Mouse (Mus musculus) liver, embryonic 14.5 days (tissue): ENCODE results near the gene Carmil1. TPM values are rescaled to one million over a fixed set of nuclear protein-coding genes. Genes with fewer than 3 reads are reported as not detected.

ENCODE experiments used
- ATAC-seq: fragments of 200-750 bp; cut with Nextera tagmentation; 2 replicates; pipeline ENCODE4 v1.8.0; 2017; ENCODE audit warnings: moderate number of reproducible peaks, mild to moderate bottlenecking, moderate library complexity; ENCODE audit not compliant: insufficient read depth
- DNase-seq, 3 experiments: peaks; one replicate each; pipeline ENCODE4 v3.0.0-alpha.2; 2012 to 2013; ENCODE audit warnings: low read depth in 3 of 3, low spot score in 3 of 3
- H3K27ac ChIP-seq: fragments of 300-500 bp; sonication (generic); 2 replicates; pipeline ENCODE4 v1.5.1; 2014; ENCODE audit warnings: moderate library complexity, mild to moderate bottlenecking, control low read depth, inconsistent platforms
- H3K27me3 ChIP-seq: fragments of 300-500 bp; sonication (generic); 2 replicates; pipeline ENCODE4 v1.6.1; 2014; ENCODE audit warnings: mild to moderate bottlenecking, low read length, moderate library complexity; ENCODE audit not compliant: control insufficient read depth, insufficient read depth
- H3K36me3 ChIP-seq: fragments of 300-500 bp; sonication (generic); replicated peaks from 2 replicates; pipeline ENCODE4 v1.6.1; 2014; ENCODE audit warnings: low read depth; ENCODE audit not compliant: control insufficient read depth, insufficient read depth
- H3K4me1 ChIP-seq, 2 experiments: fragments of 200-500 bp in 1 of 2; fragments of 300-500 bp in 1 of 2; sonication (generic) in 1 of 2; replicated peaks; 2 replicates each; pipeline ENCODE4 v1.6.1; 2012 to 2014; ENCODE audit warnings: antibody characterized with exemption in 1 of 2, inconsistent platforms in 1 of 2, low read length in 1 of 2; ENCODE audit not compliant: control insufficient read depth in 2 of 2, insufficient read depth in 2 of 2
- H3K4me2 ChIP-seq: fragments of 300-500 bp; sonication (generic); 2 replicates; pipeline ENCODE4 v1.6.1; 2014; ENCODE audit warnings: low read depth, mild to moderate bottlenecking, control low read depth, moderate library complexity
- H3K4me3 ChIP-seq, 2 experiments: fragments of 200-500 bp in 1 of 2; fragments of 300-500 bp in 1 of 2; sonication (generic) in 1 of 2; 2 replicates each; pipeline ENCODE4 v1.5.1; 2012 to 2014; ENCODE audit warnings: low read depth in 2 of 2, low read length in 2 of 2, mild to moderate bottlenecking in 2 of 2, control low read depth in 1 of 2, inconsistent platforms in 1 of 2, moderate library complexity in 1 of 2; ENCODE audit not compliant: insufficient read depth in 1 of 2
- H3K9ac ChIP-seq: fragments of 300-500 bp; sonication (generic); replicated peaks from 2 replicates; pipeline ENCODE4 v1.6.1; 2014; ENCODE audit warnings: mild to moderate bottlenecking, control low read depth, moderate library complexity
- H3K9me3 ChIP-seq: fragments of 300-500 bp; sonication (generic); 2 replicates; pipeline ENCODE4 v1.6.1; 2016; ENCODE audit warnings: low read length, mixed read lengths; ENCODE audit not compliant: control insufficient read depth
- CTCF ChIP-seq: IDR thresholded peaks from 2 replicates; pipeline ENCODE4 v1.5.1; 2016; ENCODE audit warnings: antibody characterized with exemption, low read depth, control low read depth
- EP300 ChIP-seq: IDR thresholded peaks from 2 replicates; pipeline ENCODE4 v1.6.1; 2016; ENCODE audit warnings: antibody characterized with exemption, low read depth
- WGBS: fragments of 180-500 bp; shearing (Covaris S2); extraction: QIAGEN DNeasy Blood & Tissue Kit; methylation state at CpG from one replicate; pipeline ENCODE4 v1.1.7; 2014; ENCODE audit not compliant: insufficient replicate concordance; 5-methylcytosine and 5-hydroxymethylcytosine counted together
- polyA plus RNA-seq, 2 experiments: library from polyadenylated mRNA; depleted of rRNA in 1 of 2; stranded (reverse) in 1 of 2; unstranded in 1 of 2; fragments of >200 nt; fragmentation: Nextera tagmentation in 1 of 2; extraction: Ambion mirVana in 1 of 2; gene quantifications; 2 replicates each; pipeline versions ENCODE4 v1.2.1 to v1.2.3; 2012 to 2014

Carmil1 gene
- polyA plus RNA-seq, 2 experiments: 1.8 to 4.2 TPM

DNA sequence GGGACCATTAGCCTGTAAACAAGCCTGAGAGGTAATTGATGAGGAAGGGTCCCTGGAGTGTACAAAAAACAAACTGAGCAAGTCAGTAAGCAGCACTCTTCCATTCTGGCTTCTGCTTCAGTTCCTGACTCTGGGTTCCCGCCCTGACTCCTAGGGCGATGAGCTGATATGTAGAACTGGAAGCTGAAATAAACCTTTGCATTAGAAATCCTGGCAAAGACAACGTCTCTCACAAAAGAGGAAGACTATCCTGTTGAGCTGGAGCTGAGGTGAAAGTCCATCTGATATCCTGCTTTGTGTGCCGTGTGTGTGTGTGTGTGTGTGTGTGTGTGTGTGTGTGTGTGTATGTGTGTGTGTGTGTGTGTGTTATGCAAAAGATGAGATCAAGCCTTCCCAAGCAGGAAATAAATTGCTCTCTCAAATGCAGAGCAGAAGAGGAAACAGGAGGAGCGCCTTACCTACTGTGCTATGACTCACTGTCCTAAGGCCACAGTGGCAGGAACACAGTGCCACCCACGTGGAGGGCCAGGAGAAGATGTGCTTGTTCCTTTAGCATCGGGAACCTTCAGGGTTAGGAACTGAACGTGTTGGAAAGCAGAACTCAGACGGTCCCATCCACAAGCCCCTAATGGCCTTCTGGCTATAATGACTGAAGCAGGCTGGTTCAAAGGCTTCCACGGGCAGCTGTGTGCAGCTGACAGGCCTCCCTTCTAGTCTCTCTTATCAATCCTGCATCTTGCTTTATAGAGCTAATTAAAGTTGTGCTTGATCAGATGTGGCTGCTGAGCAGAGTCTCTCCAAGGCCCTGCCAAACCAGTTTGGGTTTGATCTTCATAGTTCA, 19.6 kb downstream of the Carmil1 start:
- H3K9ac ChIP-seq: no peak overlapping the region
- H3K27ac ChIP-seq: no peak overlapping the region
- DNase-seq: no peak
- no peaks in the 10 kb centered on the region for H3K27me3 ChIP-seq
- TF ChIP-seq CTCF (no peak), EP300 (no peak)
- WGBS: 42% methylated on average over 10 of the region's 10 CpGs
- no peak overlapping the region for H3K4me3 ChIP-seq
- ATAC-seq: no peak
- H3K36me3 ChIP-seq: no peaks in the 10 kb centered on the region
- H3K9me3 ChIP-seq: no peaks in the 10 kb centered on the region
- no peak overlapping the region for H3K4me2 ChIP-seq
- H3K4me1 ChIP-seq: peaks cover 0 to 4% of the 10 kb centered on the region in 2 experiments; a peak in 2 of 4 replicates

GRCm38 (mm10) chr13:24257809-24258208, 22.8 kb downstream of the Carmil1 start:
- ATAC-seq: no peak
- Histone ChIP-seq H3K4me3 (no peak overlapping the region), H3K9me3 (no peaks in the 10 kb centered on the region), H3K36me3 (no peaks in the 10 kb centered on the region), H3K4me1 (peaks cover 0 to 4% of the 10 kb centered on the region in 2 experiments; a peak in 2 of 4 replicates), H3K27me3 (no peaks in the 10 kb centered on the region), H3K9ac (no peak overlapping the region), H3K4me2 (no peak overlapping the region), H3K27ac (no peak overlapping the region)
- 67% methylated on average over 6 of the region's 6 CpGs for WGBS
- TF ChIP-seq EP300 (no peak), CTCF (no peak)
- no peak for DNase-seq

DNA sequence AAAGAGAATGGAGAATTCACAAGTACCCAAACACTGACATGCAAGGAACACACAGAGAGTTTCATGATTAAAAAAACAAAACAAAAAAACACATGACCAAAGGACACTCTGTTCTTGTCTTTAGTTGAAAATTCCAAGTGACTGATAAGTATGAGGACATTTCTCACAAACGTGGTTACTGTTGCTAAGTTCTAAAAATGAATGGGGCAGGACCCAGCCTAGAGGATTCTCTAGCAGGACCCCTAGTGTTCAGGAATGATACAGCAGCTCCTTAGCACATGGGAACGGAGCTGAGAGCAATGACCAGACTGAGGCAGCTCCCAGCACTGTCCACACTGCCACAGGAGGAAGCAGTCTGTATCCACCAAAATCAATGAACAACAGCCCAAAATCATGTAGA, 26.6 kb downstream of the Carmil1 start:
- H3K4me2 ChIP-seq: no peak overlapping the region
- no peak for ATAC-seq
- H3K4me1 ChIP-seq: peaks cover 0 to 1% of the 10 kb centered on the region in 2 experiments; a peak in 1 of 4 replicates
- no peak overlapping the region for H3K4me3 ChIP-seq
- no peaks in the 10 kb centered on the region for H3K27me3 ChIP-seq
- no peaks in the 10 kb centered on the region for H3K36me3 ChIP-seq
- 16% methylated on average over 2 of the region's 2 CpGs for WGBS
- H3K9me3 ChIP-seq: no peaks in the 10 kb centered on the region
- peak; percentile 17 to 26 (median 22) for DNase-seq
- TF ChIP-seq EP300 (no peak), CTCF (peak; percentile 71)
- no peak overlapping the region for H3K9ac ChIP-seq
- no peak overlapping the region for H3K27ac ChIP-seq

DNA sequence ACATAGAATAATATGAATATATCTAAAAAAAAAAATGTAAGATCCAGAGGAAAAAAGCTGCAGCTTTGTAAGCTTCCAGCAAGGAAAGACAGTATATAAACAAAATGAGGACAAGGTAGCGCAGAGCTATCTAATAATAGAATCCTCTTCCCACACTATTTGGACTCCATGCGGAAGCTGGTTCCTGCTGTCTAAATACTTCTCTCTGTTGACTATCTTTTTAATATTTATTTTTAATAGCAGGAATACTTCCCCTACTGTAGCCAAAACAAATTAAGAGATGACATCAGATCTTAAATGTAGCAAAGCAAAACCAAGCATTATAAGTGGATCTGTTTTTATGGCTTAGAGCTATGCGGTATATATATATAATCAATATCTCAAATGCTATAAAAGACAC, 27.0 kb downstream of the Carmil1 start:
- no peaks in the 10 kb centered on the region for H3K27me3 ChIP-seq
- H3K4me3 ChIP-seq: no peak overlapping the region
- TF ChIP-seq CTCF (no peak), EP300 (no peak)
- ATAC-seq (no peak), DNase-seq (no peak)
- H3K9ac ChIP-seq: no peak overlapping the region
- no peak overlapping the region for H3K27ac ChIP-seq
- no peak overlapping the region for H3K4me2 ChIP-seq
- H3K4me1 ChIP-seq: peaks cover 0 to 1% of the 10 kb centered on the region in 2 experiments; a peak in 1 of 4 replicates
- H3K9me3 ChIP-seq: no peaks in the 10 kb centered on the region
- WGBS: 89% methylated on average over 3 of the region's 3 CpGs
- no peaks in the 10 kb centered on the region for H3K36me3 ChIP-seq

GRCm38 (mm10) chr13:24251236-24251635, 29.4 kb downstream of the Carmil1 start:
- no peak overlapping the region for H3K4me2 ChIP-seq
- no peak overlapping the region for H3K27ac ChIP-seq
- no peak for DNase-seq
- no peaks in the 10 kb centered on the region for H3K36me3 ChIP-seq
- H3K4me1 ChIP-seq: peaks cover 0 to 1% of the 10 kb centered on the region in 2 experiments; a peak in 1 of 4 replicates
- no peaks in the 10 kb centered on the region for H3K9me3 ChIP-seq
- ATAC-seq: no peak
- H3K4me3 ChIP-seq: no peak overlapping the region
- 68% methylated on average over 7 of the region's 7 CpGs for WGBS
- no peak overlapping the region for H3K9ac ChIP-seq
- no peak for TF ChIP-seq EP300
- TF ChIP-seq CTCF: no peak
- H3K27me3 ChIP-seq: no peaks in the 10 kb centered on the region
